Mouse (Mus musculus): Measurements from ENCODE around the gene Mief2.

Gene Mief2

DNA sequence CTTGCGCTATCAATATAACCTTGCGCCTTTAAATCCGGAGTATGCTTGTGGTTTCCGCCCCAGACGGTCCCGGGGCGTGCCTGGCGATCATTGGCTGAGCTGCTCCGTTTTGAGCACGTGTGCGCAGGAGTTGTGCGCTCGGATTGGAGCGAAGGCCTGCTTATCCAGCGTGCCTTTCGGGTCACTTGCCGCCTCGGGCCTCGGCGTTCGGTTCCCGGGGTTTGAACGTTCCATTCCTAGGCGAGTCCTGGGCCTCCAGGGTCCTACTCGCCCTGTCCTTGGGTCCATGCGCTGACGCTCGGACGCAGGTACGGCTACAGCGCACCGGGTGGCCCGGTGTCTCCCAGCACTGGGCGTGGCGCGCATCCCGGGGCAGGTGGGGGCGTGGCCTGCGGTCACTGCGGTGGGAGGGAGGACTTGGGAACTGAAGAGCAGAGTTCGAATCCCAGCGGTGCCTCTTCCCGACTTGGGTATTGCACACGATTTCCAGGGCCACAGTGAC is at the start of gene Mief2:
Gene Mief2, plus strand, starts transcription at position 139 of the 502 bp plus-strand sequence.
- peak; percentile 96 for DNase-seq (ENCODE audit: low spot score)

- no peak for DNase-seq (ENCODE audit: low spot score)
These were observed 32.0 kb upstream of the Mief2 start for GRCm38 (mm10) chr11:60696165-60696564.

GRCm38 (mm10) chr11:60697561-60697960 is 30.6 kb upstream of the Mief2 start:
- no peak for DNase-seq (ENCODE audit: low spot score)

- DNase-seq (ENCODE audit: low spot score) = peak; percentile 39
These were observed 29.2 kb upstream of the Mief2 start for GRCm38 (mm10) chr11:60698806-60699523.

DNA sequence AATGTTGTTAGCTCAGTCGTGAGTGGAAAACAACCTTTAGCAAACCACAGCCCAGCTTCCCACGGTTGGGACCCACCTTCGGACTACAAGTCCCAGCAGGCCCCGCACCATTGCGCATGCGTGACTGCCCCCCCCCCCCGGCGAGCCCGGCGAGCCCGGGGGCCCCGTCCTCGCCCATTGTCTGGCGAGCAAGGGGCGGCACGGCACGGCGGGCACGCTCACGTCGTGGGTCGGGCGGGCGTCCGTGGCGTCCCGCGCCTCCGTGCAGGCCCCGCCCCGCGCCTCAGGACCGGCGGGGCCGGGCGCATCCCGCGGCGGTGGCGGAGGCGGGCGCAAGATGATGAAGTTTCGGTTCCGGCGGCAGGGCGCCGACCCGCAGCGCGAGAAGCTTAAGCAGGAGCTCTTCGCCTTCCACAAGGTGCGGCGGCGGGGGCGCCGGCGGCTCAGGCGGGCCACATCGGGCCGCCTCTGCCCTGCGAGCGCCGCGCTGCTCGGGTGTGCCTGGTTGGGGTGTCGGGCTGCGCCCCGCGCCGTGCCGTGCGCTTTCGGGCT is 28.6 kb upstream of the Mief2 start, which contains the start of gene Llgl1:
Gene Llgl1, plus strand, starts transcription at position 200 of the 552 bp plus-strand sequence.
- DNase-seq (ENCODE audit: low spot score) = peak; percentile 83

DNA sequence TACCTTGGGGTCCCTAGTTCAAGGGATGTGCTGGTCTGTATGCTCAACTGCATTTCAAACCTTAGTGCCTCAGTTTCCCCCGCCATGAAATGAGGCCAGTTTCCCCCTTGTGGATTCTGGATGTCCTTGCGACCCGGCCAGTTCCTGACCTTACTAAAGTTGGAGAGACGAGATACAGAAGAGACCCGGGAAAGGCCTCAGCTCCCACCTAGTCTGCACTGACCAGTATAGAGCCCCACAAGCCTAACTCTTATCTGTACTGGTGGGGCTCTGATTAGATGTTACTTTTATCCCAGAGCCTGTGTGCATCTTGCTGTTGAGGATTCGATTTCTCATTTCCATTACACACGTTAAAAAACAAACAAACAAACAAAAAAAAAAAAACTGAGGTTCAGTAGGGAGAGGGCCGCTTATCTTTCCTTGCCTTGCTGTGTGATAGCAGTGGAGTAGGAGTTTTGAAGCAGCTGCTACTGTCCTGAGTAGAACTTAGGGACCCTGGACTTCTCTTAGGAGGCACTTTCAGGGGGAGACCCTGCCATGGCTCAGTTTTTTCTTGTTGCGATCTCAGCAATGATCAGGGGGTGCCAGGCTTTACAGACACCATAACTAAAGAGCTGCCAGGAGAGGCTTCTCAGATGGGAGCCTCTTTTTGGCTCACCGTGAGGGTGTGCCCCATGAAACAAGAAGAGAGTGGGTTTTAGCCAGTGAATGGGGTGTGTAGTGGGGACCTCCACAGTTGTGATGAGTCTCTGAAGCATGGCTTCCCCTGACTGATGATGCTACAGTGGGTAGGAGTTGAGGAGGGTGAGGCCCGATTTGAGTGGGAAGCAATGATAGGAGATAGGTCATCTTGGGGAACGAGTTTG is 27.6 kb upstream of the Mief2 start:
- no peak for DNase-seq (ENCODE audit: low spot score)

- DNase-seq (ENCODE audit: low spot score) = peak; percentile 3
These were observed 26.6 kb upstream of the Mief2 start for GRCm38 (mm10) chr11:60701611-60702010.

DNA sequence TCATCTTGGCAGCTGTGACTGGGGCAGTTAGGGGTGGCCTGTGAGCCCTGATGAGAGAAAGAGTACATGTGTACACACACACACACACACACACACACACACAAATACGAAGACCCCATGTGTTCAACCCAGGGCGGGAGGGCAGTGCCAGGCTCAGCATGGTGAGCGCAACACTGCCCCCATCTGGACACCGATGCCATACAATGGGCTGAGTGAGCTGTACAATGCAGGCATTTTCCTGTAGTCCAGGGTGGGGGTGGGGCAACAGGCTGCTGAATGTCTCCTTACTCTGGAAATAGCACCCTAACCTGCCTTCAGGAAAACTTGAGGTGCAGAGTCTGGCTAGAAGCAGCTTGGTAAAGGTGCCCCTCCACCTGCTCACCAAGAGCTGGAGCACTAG is 25.1 kb upstream of the Mief2 start:
- DNase-seq (ENCODE audit: low spot score) = peak; percentile 82

- peak; percentile 9 for DNase-seq (ENCODE audit: low spot score)
These were observed 23.9 kb upstream of the Mief2 start for GRCm38 (mm10) chr11:60704023-60704880.

GRCm38 (mm10) chr11:60705255-60705654 is 22.9 kb upstream of the Mief2 start:
- peak; percentile 9 for DNase-seq (ENCODE audit: low spot score)

- DNase-seq (ENCODE audit: low spot score) = peak; percentile 3
These were observed 22.1 kb upstream of the Mief2 start for GRCm38 (mm10) chr11:60706076-60706475.

DNA sequence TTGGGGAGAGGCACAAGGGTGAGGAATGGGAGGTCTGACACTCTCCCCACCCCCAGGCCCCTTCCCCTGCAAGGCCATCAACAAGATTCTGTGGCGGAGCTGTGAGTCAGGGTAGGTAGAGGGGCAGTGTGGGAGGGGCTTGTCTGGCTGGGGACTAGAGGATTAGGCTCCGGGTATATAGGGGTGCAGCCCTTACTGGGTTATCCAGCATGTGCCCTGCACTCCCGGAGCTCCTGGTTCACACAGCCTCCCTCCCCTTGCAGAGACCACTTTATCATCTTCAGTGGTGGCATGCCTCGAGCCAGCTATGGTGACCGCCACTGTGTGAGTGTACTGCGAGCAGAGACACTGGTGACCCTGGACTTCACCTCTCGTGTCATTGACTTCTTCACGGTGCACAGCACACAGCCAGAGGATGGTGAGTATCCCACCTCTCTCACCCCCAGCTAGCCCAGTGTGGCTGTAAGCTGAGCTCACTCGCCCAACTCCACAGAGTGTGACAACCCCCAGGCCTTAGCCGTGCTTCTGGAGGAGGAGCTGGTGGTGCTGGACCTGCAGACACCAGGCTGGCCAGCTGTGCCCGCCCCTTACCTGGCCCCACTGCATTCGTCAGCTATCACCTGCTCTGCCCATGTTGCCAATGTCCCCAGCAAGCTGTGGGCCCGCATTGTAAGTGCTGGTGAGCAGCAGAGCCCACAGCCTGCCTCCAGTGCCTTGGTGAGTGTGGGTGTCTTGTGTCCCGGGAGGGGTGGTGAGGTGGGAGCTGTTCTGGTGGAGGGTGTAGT is 21.3 kb upstream of the Mief2 start:
- peak; percentile 9 for DNase-seq (ENCODE audit: low spot score)

DNA sequence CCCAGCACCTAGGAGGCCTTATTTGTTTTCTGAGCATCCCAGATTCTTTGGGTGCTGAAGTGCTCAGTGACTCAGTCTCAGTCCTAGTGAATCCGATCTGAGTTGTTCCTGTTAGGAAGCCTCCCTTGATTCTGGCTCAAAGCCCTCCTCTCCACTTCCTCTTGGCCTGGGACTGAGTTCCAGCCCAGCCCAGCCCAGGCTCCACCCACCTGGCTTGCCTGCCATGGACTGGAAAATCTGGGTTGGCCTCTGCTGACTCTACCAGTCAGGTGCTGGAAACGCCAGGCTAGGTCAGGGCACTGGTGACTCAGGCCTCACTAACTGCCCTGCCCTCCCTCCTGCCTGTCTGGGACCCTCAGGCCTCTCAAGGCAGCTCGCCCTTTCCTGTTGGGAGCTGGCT is 20.5 kb upstream of the Mief2 start:
- peak; percentile 51 for DNase-seq (ENCODE audit: low spot score)

DNA sequence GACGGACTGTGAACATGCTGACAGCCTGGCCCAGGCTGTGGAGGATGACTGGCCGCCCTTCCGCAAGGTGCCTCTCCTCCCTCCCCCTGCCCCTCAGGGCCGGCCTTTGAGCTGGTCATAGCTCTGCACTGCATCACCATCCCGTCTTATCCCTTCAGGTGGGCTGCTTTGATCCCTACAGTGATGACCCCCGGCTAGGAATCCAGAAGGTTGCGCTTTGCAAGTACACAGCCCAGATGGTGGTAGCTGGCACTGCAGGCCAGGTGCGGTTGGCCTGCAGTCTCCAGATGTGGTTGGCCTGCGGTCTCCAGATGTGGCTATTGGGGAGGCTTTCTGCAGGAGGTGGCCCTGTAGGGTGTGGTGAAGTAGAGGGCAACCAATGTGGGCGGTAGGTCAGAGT is 19.6 kb upstream of the Mief2 start:
- no peak for DNase-seq (ENCODE audit: low spot score)

DNA sequence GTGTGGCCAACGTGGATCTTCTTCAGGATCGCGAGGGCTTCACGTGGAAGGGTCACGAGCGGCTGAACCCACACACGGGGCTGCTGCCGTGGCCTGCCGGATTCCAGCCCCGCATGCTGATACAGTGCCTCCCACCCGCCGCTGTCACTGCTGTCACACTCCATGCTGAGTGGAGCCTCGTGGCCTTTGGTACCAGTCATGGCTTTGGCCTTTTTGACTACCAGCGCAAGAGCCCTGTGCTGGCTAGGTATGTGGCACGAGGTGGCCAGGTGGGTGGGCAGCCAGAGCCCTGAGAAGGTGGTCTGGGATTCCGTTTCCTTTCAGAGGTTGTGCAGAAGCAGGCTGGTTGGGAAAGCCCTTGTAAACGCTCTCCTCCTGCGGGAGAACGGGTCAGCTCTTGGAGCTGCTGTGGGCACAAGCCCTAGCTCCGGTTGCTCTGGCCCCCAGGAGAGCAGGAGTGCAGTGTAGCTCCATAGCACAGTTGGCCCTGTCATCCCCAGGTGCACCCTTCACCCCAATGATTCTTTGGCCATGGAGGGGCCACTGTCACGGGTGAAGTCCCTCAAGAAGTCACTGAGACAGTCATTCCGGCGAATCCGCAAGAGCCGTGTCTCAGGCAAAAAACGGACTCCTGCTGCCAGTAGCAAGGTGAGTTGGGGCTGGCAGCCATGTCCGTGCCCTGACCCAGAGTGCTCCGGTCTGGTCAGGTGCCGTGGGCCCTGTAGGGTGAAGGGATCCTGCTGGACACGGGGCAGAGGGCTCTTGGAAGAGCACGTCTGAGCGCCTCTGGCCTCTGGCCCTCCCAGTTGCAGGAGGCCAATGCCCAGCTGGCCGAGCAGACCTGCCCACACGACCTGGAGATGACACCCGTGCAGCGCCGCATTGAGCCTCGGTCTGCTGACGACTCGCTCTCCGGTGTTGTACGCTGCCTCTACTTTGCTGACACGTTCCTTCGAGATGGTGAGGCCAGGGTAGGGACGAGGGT is 18.4 kb upstream of the Mief2 start:
- DNase-seq (ENCODE audit: low spot score) = no peak

GRCm38 (mm10) chr11:60711218-60711617 is 17.0 kb upstream of the Mief2 start:
- DNase-seq (ENCODE audit: low spot score) = no peak

DNA sequence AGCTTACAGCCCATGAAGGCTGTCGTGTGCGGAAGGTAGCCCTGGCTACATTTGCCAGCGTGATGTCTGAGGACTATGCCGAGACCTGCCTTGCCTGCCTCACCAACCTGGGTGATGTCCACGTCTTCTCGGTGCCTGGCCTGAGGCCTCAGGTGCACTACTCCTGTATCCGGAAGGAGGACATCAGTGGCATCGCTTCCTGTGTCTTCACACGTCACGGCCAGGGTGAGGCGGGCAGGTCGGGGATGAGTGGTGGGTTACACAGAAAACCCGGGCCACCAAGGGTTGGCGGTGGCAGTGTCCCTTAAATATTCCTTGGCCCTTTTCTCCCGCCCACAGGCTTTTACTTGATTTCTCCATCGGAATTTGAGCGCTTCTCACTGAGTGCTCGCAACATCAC is 16.2 kb upstream of the Mief2 start:
- no peak for DNase-seq (ENCODE audit: low spot score)

GRCm38 (mm10) chr11:60712639-60713255 is 15.5 kb upstream of the Mief2 start:
- DNase-seq (ENCODE audit: low spot score) = no peak

GRCm38 (mm10) chr11:60715833-60716232 is 12.4 kb upstream of the Mief2 start:
- no peak for DNase-seq (ENCODE audit: low spot score)
